Mouse (Mus musculus) CH12.LX (cell line): ENCODE measurements around the gene Cacnb4.
A peak's percentile ranks its signal among the peaks of the same experiment; 100 is the strongest.

Experiments used
- CTCF ChIP-seq, 2 experiments: IDR thresholded peaks in 1 of 2; conservative IDR thresholded peaks in 1 of 2; 2 replicates each; pipeline ENCODE4 v1.5.1; 2011 to 2012; ENCODE audit warnings: low read depth in 2 of 2, low read length in 2 of 2, improper control_type of control experiment in 1 of 2, inconsistent platforms in 1 of 2, mild to moderate bottlenecking in 1 of 2, moderate library complexity in 1 of 2
- EP300 ChIP-seq: IDR thresholded peaks from 2 replicates; pipeline ENCODE4 v1.6.1; 2011; ENCODE audit warnings: low read length, improper control_type of control experiment
- ETS1 ChIP-seq: conservative IDR thresholded peaks from 2 replicates; pipeline ENCODE4 v1.6.1; 2012; ENCODE audit warnings: low read depth, mild to moderate bottlenecking, inconsistent platforms, low read length, improper control_type of control experiment, moderate library complexity
- MAX ChIP-seq: IDR thresholded peaks from 2 replicates; pipeline ENCODE4 v1.6.1; 2011; ENCODE audit warnings: low read length, improper control_type of control experiment
- MYC ChIP-seq: IDR thresholded peaks from 2 replicates; pipeline ENCODE4 v1.6.1; 2011; ENCODE audit warnings: low read depth, mild to moderate bottlenecking, improper control_type of control experiment, low read length
- POLR2A ChIP-seq: IDR thresholded peaks from 2 replicates; pipeline ENCODE4 v1.6.1; 2011; ENCODE audit warnings: low read depth, mild to moderate bottlenecking, improper control_type of control experiment, low read length
- ZMIZ1 ChIP-seq: IDR thresholded peaks from 2 replicates; pipeline ENCODE4 v1.6.1; 2012; ENCODE audit warnings: low read depth, mild to moderate bottlenecking, inconsistent platforms, low read length, improper control_type of control experiment

GRCm38 (mm10) chr2:52605321-52605720 lies 71.3 kb downstream of the Cacnb4 start:
- no peak for TF ChIP-seq MYC
- no peak for TF ChIP-seq ETS1
- TF ChIP-seq MAX: no peak
- TF ChIP-seq CTCF (conservative IDR thresholded peaks at IDR 0.05 in 1 of 2, IDR thresholded peaks at IDR 0.05 in 1 of 2; ENCODE audit: low read depth in 2 of 2, low read length in 2 of 2): peak; percentile 31 to 80; a peak in 3 of 4 replicates
- TF ChIP-seq POLR2A: no peak
- no peak for TF ChIP-seq EP300
- TF ChIP-seq ZMIZ1: no peak
